9 mouse cellular contexts compared by ENCODE assay signal in genomic region chr9:63462296-63462695, GRCm38 (mm10).
DNase-seq lines count a peak whose midpoint lies in the region; ATAC-seq and TF ChIP-seq lines count a peak whose summit lies in the region.
"Had no signal": no experiment of that assay in that cellular context is flagged by ENCODE, and none has a peak within 500 bp of the region (broad histone marks: within the 10 kb centered on the region; RNA-seq: fewer than 3 reads in every experiment).

No protein-coding gene starts in this region.

- 45% methylated on average over 2 of the region's 2 CpGs for WGBS in heart, embryonic 11.5 days (ENCODE audit: insufficient replicate concordance)
- 56% methylated on average over 2 of the region's 2 CpGs for WGBS in stomach, postnatal 0 days

- no peak overlapping the region for H3K27ac ChIP-seq in heart, embryonic 11.5 days (ENCODE audit: low read depth, low read length)
- no peak overlapping the region for H3K27ac ChIP-seq in stomach, postnatal 0 days (replicated peaks)
- H3K27ac ChIP-seq: embryonic facial prominence, embryonic 15.5 days had no signal

- DNase-seq in heart, adult 8-10 months (ENCODE audit: low spot score), result peak; percentile 77
- DNase-seq in Muller cell, postnatal 12 days (ENCODE audit: inconsistent ontology term), result peak; percentile 48
- DNase-seq in cerebellum, adult 9-11 months, result peak; percentile 61
- DNase-seq in gastrocnemius, postnatal 10 days, result peak; percentile 83
- peak; percentile 55 to 80 for DNase-seq in layer of hippocampus, postnatal 14 days (ENCODE audit: low spot score in 2 of 2)
- peak; percentile 73 for DNase-seq in mesoderm, embryonic 11.5 days (ENCODE audit: low read depth, low spot score)
- peak; percentile 64 for DNase-seq in stomach, postnatal 0 days (ENCODE audit: low spot score)

- no peak overlapping the region for H3K4me3 ChIP-seq in heart, embryonic 11.5 days (ENCODE audit: low read depth, low read length)
- H3K4me3 ChIP-seq in stomach, postnatal 0 days (ENCODE audit: low read depth, low read length), result no peak overlapping the region
- H3K4me3 ChIP-seq: embryonic facial prominence, embryonic 15.5 days had no signal

- no peak overlapping the region for H3K9ac ChIP-seq in heart, embryonic 11.5 days (ENCODE audit: low read depth, low read length)
- H3K9ac ChIP-seq in stomach, postnatal 0 days (ENCODE audit: low read length), result no peak overlapping the region
- H3K9ac ChIP-seq: embryonic facial prominence, embryonic 15.5 days had no signal

- TF ChIP-seq EP300 in stomach, postnatal 0 days (optimal IDR thresholded peaks at IDR 0.05), result no peak

- no peak for ATAC-seq in heart, embryonic 11.5 days (replicated peaks; ENCODE audit: insufficient number of reproducible peaks, low FRiP score, low TSS enrichment)
- ATAC-seq in stomach, postnatal 0 days (ENCODE audit: low FRiP score, low TSS enrichment), result no peak

- no peaks in the 10 kb centered on the region for H3K4me1 ChIP-seq in heart, embryonic 11.5 days (ENCODE audit: control insufficient read depth, insufficient read depth, low read length)
- no peaks in the 10 kb centered on the region for H3K4me1 ChIP-seq in stomach, postnatal 0 days (replicated peaks; ENCODE audit: control insufficient read depth, insufficient read depth)
- H3K4me1 ChIP-seq: embryonic facial prominence, embryonic 15.5 days had no signal

- H3K36me3 ChIP-seq in heart, embryonic 11.5 days (ENCODE audit: control insufficient read depth, insufficient read depth, low read length), result no peaks in the 10 kb centered on the region
- H3K36me3 ChIP-seq in stomach, postnatal 0 days (ENCODE audit: control insufficient read depth, insufficient read depth, low read length), result no peaks in the 10 kb centered on the region
- H3K36me3 ChIP-seq: embryonic facial prominence, embryonic 15.5 days had no signal

- peak; percentile 88 for TF ChIP-seq CTCF in stomach, postnatal 0 days (IDR thresholded peaks at IDR 0.05; ENCODE audit: low read depth)

- H3K9me3 ChIP-seq in heart, embryonic 11.5 days (replicated peaks; ENCODE audit: control insufficient read depth, low read length), result no peaks in the 10 kb centered on the region
- H3K9me3 ChIP-seq in stomach, postnatal 0 days (ENCODE audit: control insufficient read depth, low read length), result no peaks in the 10 kb centered on the region
- H3K9me3 ChIP-seq: embryonic facial prominence, embryonic 15.5 days had no signal

- H3K27me3 ChIP-seq in heart, embryonic 11.5 days (ENCODE audit: control insufficient read depth, insufficient read depth, low read length), result no peaks in the 10 kb centered on the region
- H3K27me3 ChIP-seq in stomach, postnatal 0 days (ENCODE audit: control insufficient read depth, insufficient read depth, low read length), result no peaks in the 10 kb centered on the region
- H3K27me3 ChIP-seq: embryonic facial prominence, embryonic 15.5 days had no signal

- H3K4me2 ChIP-seq in heart, embryonic 11.5 days, result no peak overlapping the region
- H3K4me2 ChIP-seq in stomach, postnatal 0 days (replicated peaks; ENCODE audit: low read depth), result no peak overlapping the region
- H3K4me2 ChIP-seq: embryonic facial prominence, embryonic 15.5 days had no signal
